Mouse (Mus musculus): ENCODE data around the gene Snph. TPM values are rescaled to one million over a fixed set of nuclear protein-coding genes. Genes with fewer than 3 reads are reported as not detected.

The Snph gene
- polyA plus RNA-seq, 1 experiment, result not detected

GRCm38 (mm10) chr2:151668433-151668832 is 36.0 kb upstream of the Snph start, which contains the start of gene Rad21l:
Gene Rad21l (minus strand): TSS chr2:151668533.
- no peak within 1 kb of the TSS for H3ac ChIP-seq (ENCODE audit: control insufficient read depth, insufficient read length)
- H3K79me2 ChIP-seq (ENCODE audit: control insufficient read depth, insufficient read depth), result no peaks in the 10 kb centered on the region
- TF ChIP-seq TCF3 (IDR thresholded peaks at IDR 0.05; ENCODE audit: insufficient read length, low read depth), result no peak
- TF ChIP-seq MAX (IDR thresholded peaks at IDR 0.05; ENCODE audit: low read depth), result no peak
- TF ChIP-seq MYOD1 (IDR thresholded peaks at IDR 0.05; ENCODE audit: control insufficient read depth in 1 of 3, insufficient read length in 2 of 3, low read depth in 2 of 3), result no peak
- no peak for TF ChIP-seq USF1 (IDR thresholded peaks at IDR 0.05; ENCODE audit: low read depth)
- TF ChIP-seq MYOG (IDR thresholded peaks at IDR 0.05; ENCODE audit: control insufficient read depth in 1 of 3, insufficient read depth in 1 of 3, insufficient read length in 2 of 3, low read depth in 2 of 3), result no peak
- TF ChIP-seq E2F4 (IDR thresholded peaks at IDR 0.05; ENCODE audit: insufficient read depth), result no peak
- TF ChIP-seq TCF12 (IDR thresholded peaks at IDR 0.05; ENCODE audit: insufficient read depth, poor library complexity, severe bottlenecking), result no peak
- TF ChIP-seq POLR2A (IDR thresholded peaks at IDR 0.05; ENCODE audit: insufficient read length, low read depth), result no peak
- TF ChIP-seq REST (IDR thresholded peaks at IDR 0.05; ENCODE audit: insufficient read depth, insufficient read length), result no peak
- TF ChIP-seq POLR2AphosphoS2 (IDR thresholded peaks at IDR 0.05; ENCODE audit: insufficient read length, low read depth), result no peak
- no peak for TF ChIP-seq SRF (IDR thresholded peaks at IDR 0.05; ENCODE audit: control insufficient read depth, insufficient read length, low read depth)
- TF ChIP-seq CEBPB (IDR thresholded peaks at IDR 0.05; ENCODE audit: insufficient read depth, poor library complexity, severe bottlenecking), result no peak
- no peaks in the 10 kb centered on the region for H3K36me3 ChIP-seq (ENCODE audit: control insufficient read depth, insufficient read depth)
- H3K4me2 ChIP-seq (ENCODE audit: low read depth), result no peak within 1 kb of the TSS
- H3K4me3 ChIP-seq, result no peak within 1 kb of the TSS
- H3K27me3 ChIP-seq (ENCODE audit: control insufficient read depth, insufficient read depth, insufficient read length), result no peaks in the 10 kb centered on the region

- no peak overlapping the region for H3K4me2 ChIP-seq (ENCODE audit: low read depth)
- no peaks in the 10 kb centered on the region for H3K79me2 ChIP-seq (ENCODE audit: control insufficient read depth, insufficient read depth)
- TF ChIP-seq TCF12 (IDR thresholded peaks at IDR 0.05; ENCODE audit: insufficient read depth, poor library complexity, severe bottlenecking) (no peak), REST (IDR thresholded peaks at IDR 0.05; ENCODE audit: insufficient read depth, insufficient read length) (no peak), TCF3 (IDR thresholded peaks at IDR 0.05; ENCODE audit: insufficient read length, low read depth) (no peak), SRF (IDR thresholded peaks at IDR 0.05; ENCODE audit: control insufficient read depth, insufficient read length, low read depth) (no peak), POLR2A (IDR thresholded peaks at IDR 0.05; ENCODE audit: insufficient read length, low read depth) (no peak), MYOG (IDR thresholded peaks at IDR 0.05; ENCODE audit: control insufficient read depth in 1 of 3, insufficient read depth in 1 of 3, insufficient read length in 2 of 3, low read depth in 2 of 3) (no peak), POLR2AphosphoS2 (IDR thresholded peaks at IDR 0.05; ENCODE audit: insufficient read length, low read depth) (no peak), CEBPB (IDR thresholded peaks at IDR 0.05; ENCODE audit: insufficient read depth, poor library complexity, severe bottlenecking) (no peak), E2F4 (IDR thresholded peaks at IDR 0.05; ENCODE audit: insufficient read depth) (no peak), USF1 (IDR thresholded peaks at IDR 0.05; ENCODE audit: low read depth) (no peak), MYOD1 (IDR thresholded peaks at IDR 0.05; ENCODE audit: control insufficient read depth in 1 of 3, insufficient read length in 2 of 3, low read depth in 2 of 3) (no peak), MAX (IDR thresholded peaks at IDR 0.05; ENCODE audit: low read depth) (no peak)
- peaks cover 17% of the 10 kb centered on the region for H3K27me3 ChIP-seq (ENCODE audit: control insufficient read depth, insufficient read depth, insufficient read length)
- H3K36me3 ChIP-seq (ENCODE audit: control insufficient read depth, insufficient read depth), result no peaks in the 10 kb centered on the region
- H3K4me3 ChIP-seq, result no peak overlapping the region
- no peak overlapping the region for H3ac ChIP-seq (ENCODE audit: control insufficient read depth, insufficient read length)
Measured at GRCm38 (mm10) chr2:151652053-151652452, 19.7 kb upstream of the Snph start.

GRCm38 (mm10) chr2:151636015-151636402 is 3.6 kb upstream of the Snph start:
- H3K36me3 ChIP-seq (ENCODE audit: control insufficient read depth, insufficient read depth), result no peaks in the 10 kb centered on the region

GRCm38 (mm10) chr2:151635362-151636014 is 3.1 kb upstream of the Snph start:
- TF ChIP-seq CEBPB (IDR thresholded peaks at IDR 0.05; ENCODE audit: insufficient read depth, poor library complexity, severe bottlenecking) (no peak), USF1 (IDR thresholded peaks at IDR 0.05; ENCODE audit: low read depth) (no peak), POLR2A (IDR thresholded peaks at IDR 0.05; ENCODE audit: insufficient read length, low read depth) (no peak), MYOG (IDR thresholded peaks at IDR 0.05; ENCODE audit: control insufficient read depth in 1 of 3, insufficient read depth in 1 of 3, insufficient read length in 2 of 3, low read depth in 2 of 3) (no peak), TCF3 (IDR thresholded peaks at IDR 0.05; ENCODE audit: insufficient read length, low read depth) (no peak)
- Histone ChIP-seq H3K36me3 (ENCODE audit: control insufficient read depth, insufficient read depth) (no peaks in the 10 kb centered on the region), H3K4me2 (ENCODE audit: low read depth) (no peak overlapping the region), H3ac (ENCODE audit: control insufficient read depth, insufficient read length) (no peak overlapping the region), H3K27me3 (ENCODE audit: control insufficient read depth, insufficient read depth, insufficient read length) (peaks cover 25% of the 10 kb centered on the region), H3K79me2 (ENCODE audit: control insufficient read depth, insufficient read depth) (no peaks in the 10 kb centered on the region), H3K4me3 (no peak overlapping the region)

More at GRCm38 (mm10) chr2:151636015-151636402, 3.6 kb upstream of the Snph start:
- Histone ChIP-seq H3ac (ENCODE audit: control insufficient read depth, insufficient read length) (no peak overlapping the region), H3K4me2 (ENCODE audit: low read depth) (no peak overlapping the region), H3K79me2 (ENCODE audit: control insufficient read depth, insufficient read depth) (no peaks in the 10 kb centered on the region), H3K27me3 (ENCODE audit: control insufficient read depth, insufficient read depth, insufficient read length) (peaks cover 22% of the 10 kb centered on the region), H3K4me3 (no peak overlapping the region)
- TF ChIP-seq E2F4 (IDR thresholded peaks at IDR 0.05; ENCODE audit: insufficient read depth) (no peak), CEBPB (IDR thresholded peaks at IDR 0.05; ENCODE audit: insufficient read depth, poor library complexity, severe bottlenecking) (no peak), REST (IDR thresholded peaks at IDR 0.05; ENCODE audit: insufficient read depth, insufficient read length) (no peak), POLR2AphosphoS2 (IDR thresholded peaks at IDR 0.05; ENCODE audit: insufficient read length, low read depth) (no peak), SRF (IDR thresholded peaks at IDR 0.05; ENCODE audit: control insufficient read depth, insufficient read length, low read depth) (no peak), TCF12 (IDR thresholded peaks at IDR 0.05; ENCODE audit: insufficient read depth, poor library complexity, severe bottlenecking) (no peak), USF1 (IDR thresholded peaks at IDR 0.05; ENCODE audit: low read depth) (no peak), POLR2A (IDR thresholded peaks at IDR 0.05; ENCODE audit: insufficient read length, low read depth) (no peak), MYOG (IDR thresholded peaks at IDR 0.05; ENCODE audit: control insufficient read depth in 1 of 3, insufficient read depth in 1 of 3, insufficient read length in 2 of 3, low read depth in 2 of 3) (no peak), TCF3 (IDR thresholded peaks at IDR 0.05; ENCODE audit: insufficient read length, low read depth) (no peak), MYOD1 (IDR thresholded peaks at IDR 0.05; ENCODE audit: control insufficient read depth in 1 of 3, insufficient read length in 2 of 3, low read depth in 2 of 3) (no peak), MAX (IDR thresholded peaks at IDR 0.05; ENCODE audit: low read depth) (no peak)
